Mouse (Mus musculus) gastrocnemius, postnatal 10 days (tissue): ENCODE data around the gene Nrarp. TPM values are rescaled to one million over a fixed set of nuclear protein-coding genes. Genes with fewer than 3 reads are reported as not detected.

ENCODE experiments used
- DNase-seq: peaks from one replicate; pipeline ENCODE4 v3.0.0; 2021; ENCODE audit warnings: mixed read lengths
- total RNA-seq, 2 experiments: library from RNA; stranded (reverse); gene quantifications; 2 replicates each; pipeline ENCODE4 v1.2.3; 2021

The Nrarp gene
- total RNA-seq, 2 experiments from 2014 or later, result 14.9 to 17.4 TPM

DNA sequence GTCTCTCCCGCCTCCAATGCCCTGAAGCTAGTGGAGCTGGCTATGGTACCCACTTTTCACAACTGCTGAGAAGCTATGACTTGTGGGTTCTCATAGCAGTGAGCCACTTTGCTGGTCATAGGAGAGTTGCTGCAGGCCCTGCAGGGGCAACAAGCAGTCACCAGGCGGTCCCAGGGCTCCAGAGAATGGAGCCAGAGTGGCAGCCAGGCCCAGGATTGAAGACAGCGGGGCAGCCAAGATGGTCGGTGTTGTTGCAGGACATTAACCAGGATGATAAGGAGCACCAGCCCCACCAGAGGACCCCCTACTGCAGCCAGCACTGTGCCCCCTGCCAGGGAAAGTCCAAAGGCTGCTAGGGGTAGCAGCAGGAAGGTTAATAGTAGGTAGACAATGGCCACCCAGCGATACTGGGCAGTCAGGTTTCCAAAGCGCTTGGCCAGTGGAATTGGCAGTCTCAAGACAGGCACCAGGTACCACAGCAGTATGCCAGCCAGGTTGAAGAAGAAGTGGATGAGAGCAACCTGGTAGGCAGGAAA lies 48.5 kb downstream of the Nrarp start:
- DNase-seq, result no peak

DNA sequence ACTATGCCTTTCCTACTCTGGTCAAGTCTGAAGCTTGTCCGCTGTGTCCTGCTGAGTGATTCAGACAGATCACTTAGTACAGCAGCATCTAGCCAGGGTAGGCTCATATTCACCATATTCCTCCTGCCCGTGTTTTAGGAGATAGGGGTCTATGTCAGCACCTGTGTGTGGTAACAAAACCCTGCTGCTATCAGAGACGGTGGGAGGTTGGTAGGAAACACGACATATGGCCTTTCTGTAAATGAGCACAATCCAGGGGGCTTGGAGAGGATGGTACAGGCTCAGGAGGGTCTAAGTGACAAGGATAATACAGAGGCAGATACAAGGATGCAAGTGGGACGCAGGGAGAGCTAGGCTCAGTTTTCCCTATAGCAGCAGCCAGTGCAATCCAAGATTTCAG lies 49.0 kb downstream of the Nrarp start:
- DNase-seq, result no peak

DNA sequence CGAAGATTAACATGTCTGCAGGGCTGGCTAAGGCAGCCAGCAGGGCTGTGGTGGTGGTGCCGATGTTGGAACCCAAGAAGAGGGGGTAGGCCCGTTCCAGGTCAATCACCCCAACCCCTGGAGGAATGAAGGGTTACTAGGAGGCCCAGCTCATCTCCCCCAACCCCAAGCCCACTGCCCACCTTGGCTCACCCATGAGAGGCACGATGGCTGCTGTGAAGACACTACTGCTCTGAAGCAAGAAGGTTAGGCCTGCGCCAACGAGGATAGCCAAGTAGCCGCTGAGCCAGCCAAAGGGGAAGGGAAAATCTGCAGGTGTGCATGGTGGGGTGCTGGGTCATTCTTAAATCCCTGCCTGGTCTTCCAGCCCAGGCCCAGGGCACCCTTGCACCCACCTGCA lies 50.0 kb downstream of the Nrarp start:
- DNase-seq, result no peak

DNA sequence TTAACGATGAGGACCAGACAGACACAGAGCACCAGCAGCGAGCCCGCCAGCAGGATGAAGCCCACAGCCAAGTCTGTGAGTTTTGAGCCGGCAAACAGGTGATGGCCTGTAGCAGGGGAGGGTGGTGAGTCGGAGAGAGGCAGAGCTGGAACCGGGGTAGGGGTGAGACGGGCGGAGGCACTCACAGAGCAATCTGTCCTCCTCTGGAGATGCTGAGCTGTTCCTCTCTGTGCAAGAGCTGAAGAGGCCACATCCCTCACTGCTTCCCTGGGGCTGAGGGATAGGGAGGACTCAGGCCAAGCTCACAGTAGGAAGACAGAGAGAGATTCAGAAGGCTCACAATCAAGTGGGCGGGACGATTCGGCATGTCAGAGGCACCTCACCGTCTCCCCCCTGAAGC lies 50.5 kb downstream of the Nrarp start:
- no peak for DNase-seq

Other genes with a start within 250 kb of the Nrarp start
- gene Arrdc1, start 245.5 kb upstream of the Nrarp start, total RNA-seq, result 1 to 10 TPM; 7.3 to 9.4 TPM
- gene Zmynd19, start 231.0 kb upstream of the Nrarp start, total RNA-seq, result 10 to 100 TPM; 21.1 to 21.8 TPM
- gene Dph7, start 218.4 kb upstream of the Nrarp start, total RNA-seq, result 1 to 10 TPM; 5.6 to 8.6 TPM
- 10 to 100 TPM; 47.5 to 53.0 TPM for gene Mrpl41, start 205.7 kb upstream of the Nrarp start, total RNA-seq
- 10 to 100 TPM; 18.0 to 19.3 TPM for gene Pnpla7, start 204.7 kb upstream of the Nrarp start, total RNA-seq
- 10 to 100 TPM; 25.8 to 36.1 TPM for gene Nsmf, start 126.4 kb upstream of the Nrarp start, total RNA-seq
- gene Entpd8, start 100.5 kb upstream of the Nrarp start, total RNA-seq, result not detected
- not detected for gene Noxa1, start 85.6 kb upstream of the Nrarp start, total RNA-seq
- gene Tor4a, start 16.1 kb downstream of the Nrarp start, total RNA-seq, result 1 to 10 TPM; 1.9 to 2.9 TPM
- gene Nelfb, start 30.7 kb downstream of the Nrarp start, total RNA-seq, result 10 to 100 TPM; 31.1 to 40.5 TPM
- not detected for gene Stpg3, start 33.9 kb downstream of the Nrarp start, total RNA-seq
- gene Fam166a, start 38.0 kb downstream of the Nrarp start, total RNA-seq, result not detected
- gene Tubb4b, start 43.9 kb downstream of the Nrarp start, total RNA-seq, result 100 to 1,000 TPM; 470 to 500 TPM
- gene Slc34a3, start 53.6 kb downstream of the Nrarp start, total RNA-seq, result not detected
- not detected for gene Rnf224, start 56.0 kb downstream of the Nrarp start, total RNA-seq
- gene Rnf208, start 61.5 kb downstream of the Nrarp start, total RNA-seq, result 1 to 10 TPM; 1.9 to 2.2 TPM
- not detected for gene Cysrt1, start 61.7 kb downstream of the Nrarp start, total RNA-seq
- gene AL732309.1, start 66.1 kb downstream of the Nrarp start, total RNA-seq, result 1 to 10 TPM; 1.3 to 1.4 TPM
- 10 to 100 TPM; 14.9 to 16.0 TPM for gene Tmem203, start 74.7 kb downstream of the Nrarp start, total RNA-seq
- gene Tprn, start 81.9 kb downstream of the Nrarp start, total RNA-seq, result 1 to 10 TPM; 4.7 to 6.8 TPM
- gene Ssna1, start 91.7 kb downstream of the Nrarp start, total RNA-seq, result 10 to 100 TPM; 39.5 to 40.3 TPM
- 10 to 100 TPM; 35.2 to 52.2 TPM for gene Anapc2, start 91.7 kb downstream of the Nrarp start, total RNA-seq
- not detected for gene Tmem210, start 107.4 kb downstream of the Nrarp start, total RNA-seq
- under 1 TPM in 1 of 2 experiments, not detected in 1; 0.26 TPM for gene Lrrc26, start 109.2 kb downstream of the Nrarp start, total RNA-seq
- under 1 TPM; 0.47 to 0.63 TPM for gene Grin1, start 138.4 kb downstream of the Nrarp start, total RNA-seq
- 10 to 100 TPM; 21.0 to 25.2 TPM for gene Man1b1, start 151.6 kb downstream of the Nrarp start, total RNA-seq
- gene Dpp7, start 175.6 kb downstream of the Nrarp start, total RNA-seq, result 1 to 10 TPM; 7.9 to 9.5 TPM
- 1 to 10 TPM; 9.0 to 9.8 TPM for gene Uap1l1, start 184.9 kb downstream of the Nrarp start, total RNA-seq
- gene Sapcd2, start 191.6 kb downstream of the Nrarp start, total RNA-seq, result 1 to 10 TPM; 2.1 to 3.7 TPM
- 10 to 100 TPM; 29.9 to 30.5 TPM for gene Entpd2, start 215.1 kb downstream of the Nrarp start, total RNA-seq
- gene Npdc1, start 218.6 kb downstream of the Nrarp start, total RNA-seq, result 10 to 100 TPM; 25.2 to 37.3 TPM
- gene Fut7, start 242.5 kb downstream of the Nrarp start, total RNA-seq, result not detected
- gene Abca2, start 247.9 kb downstream of the Nrarp start, total RNA-seq, result 10 to 100 TPM; 10.4 to 14.1 TPM